Mouse (Mus musculus) liver, embryonic 13.5 days (tissue): Measurements from ENCODE around the gene Srsf2. TPM values are rescaled to one million over a fixed set of nuclear protein-coding genes. Genes with fewer than 3 reads are reported as not detected.
A peak's percentile ranks its signal among the peaks of the same experiment; 100 is the strongest.
"Not testable (repeated sequence)": the region's sequence is repeated elsewhere in the genome, so short reads cannot be mapped to it uniquely, and the experiment has no call there.

Experiments
- ATAC-seq: fragments of 200-750 bp; cut with Nextera tagmentation; 2 replicates; pipeline ENCODE4 v1.8.0; 2017; ENCODE audit warnings: low read depth, mild to moderate bottlenecking, moderate number of reproducible peaks, moderate library complexity
- DNase-seq: peaks from one replicate; pipeline ENCODE4 v3.0.0; 2022
- H3K27ac ChIP-seq: fragments of 300-500 bp; sonication (generic); 2 replicates; pipeline ENCODE4 v1.5.1; 2015; ENCODE audit warnings: moderate library complexity, mild to moderate bottlenecking, inconsistent platforms
- H3K27me3 ChIP-seq: fragments of 300-500 bp; sonication (generic); 2 replicates; pipeline ENCODE4 v1.6.1; 2015; ENCODE audit warnings: mild to moderate bottlenecking, inconsistent platforms
- H3K36me3 ChIP-seq: fragments of 300-500 bp; sonication (generic); 2 replicates; pipeline ENCODE4 v1.6.1; 2015; ENCODE audit warnings: mild to moderate bottlenecking, inconsistent platforms
- H3K4me1 ChIP-seq: fragments of 300-500 bp; sonication (generic); replicated peaks from 2 replicates; pipeline ENCODE4 v1.6.1; 2015; ENCODE audit warnings: inconsistent platforms
- H3K4me2 ChIP-seq: fragments of 300-500 bp; sonication (generic); 2 replicates; pipeline ENCODE4 v1.6.1; 2015; ENCODE audit warnings: inconsistent platforms, mild to moderate bottlenecking, moderate library complexity
- H3K4me3 ChIP-seq: fragments of 300-500 bp; sonication (generic); replicated peaks from 2 replicates; pipeline ENCODE4 v1.5.1; 2015; ENCODE audit warnings: mild to moderate bottlenecking, inconsistent platforms
- H3K9ac ChIP-seq: fragments of 300-500 bp; sonication (generic); 2 replicates; pipeline ENCODE4 v1.6.1; 2015; ENCODE audit warnings: mild to moderate bottlenecking, inconsistent platforms
- H3K9me3 ChIP-seq: fragments of 300-500 bp; sonication (generic); replicated peaks from 2 replicates; pipeline ENCODE4 v1.6.1; 2016; ENCODE audit warnings: inconsistent platforms
- WGBS: fragments of 180-500 bp; shearing (Covaris S2); methylation state at CpG from one replicate; pipeline ENCODE4 v1.1.7; 2015; ENCODE audit not compliant: insufficient replicate concordance; 5-methylcytosine and 5-hydroxymethylcytosine counted together
- polyA plus RNA-seq: library from polyadenylated mRNA; unstranded; fragments of >200 nt; fragmentation: Nextera tagmentation; extraction: Ambion mirVana; gene quantifications from 2 replicates; pipeline ENCODE4 v1.2.1, GENCODE M21; 2015

The Srsf2 gene
- polyA plus RNA-seq, 1 experiment from 2014 or later, result 543 TPM

DNA sequence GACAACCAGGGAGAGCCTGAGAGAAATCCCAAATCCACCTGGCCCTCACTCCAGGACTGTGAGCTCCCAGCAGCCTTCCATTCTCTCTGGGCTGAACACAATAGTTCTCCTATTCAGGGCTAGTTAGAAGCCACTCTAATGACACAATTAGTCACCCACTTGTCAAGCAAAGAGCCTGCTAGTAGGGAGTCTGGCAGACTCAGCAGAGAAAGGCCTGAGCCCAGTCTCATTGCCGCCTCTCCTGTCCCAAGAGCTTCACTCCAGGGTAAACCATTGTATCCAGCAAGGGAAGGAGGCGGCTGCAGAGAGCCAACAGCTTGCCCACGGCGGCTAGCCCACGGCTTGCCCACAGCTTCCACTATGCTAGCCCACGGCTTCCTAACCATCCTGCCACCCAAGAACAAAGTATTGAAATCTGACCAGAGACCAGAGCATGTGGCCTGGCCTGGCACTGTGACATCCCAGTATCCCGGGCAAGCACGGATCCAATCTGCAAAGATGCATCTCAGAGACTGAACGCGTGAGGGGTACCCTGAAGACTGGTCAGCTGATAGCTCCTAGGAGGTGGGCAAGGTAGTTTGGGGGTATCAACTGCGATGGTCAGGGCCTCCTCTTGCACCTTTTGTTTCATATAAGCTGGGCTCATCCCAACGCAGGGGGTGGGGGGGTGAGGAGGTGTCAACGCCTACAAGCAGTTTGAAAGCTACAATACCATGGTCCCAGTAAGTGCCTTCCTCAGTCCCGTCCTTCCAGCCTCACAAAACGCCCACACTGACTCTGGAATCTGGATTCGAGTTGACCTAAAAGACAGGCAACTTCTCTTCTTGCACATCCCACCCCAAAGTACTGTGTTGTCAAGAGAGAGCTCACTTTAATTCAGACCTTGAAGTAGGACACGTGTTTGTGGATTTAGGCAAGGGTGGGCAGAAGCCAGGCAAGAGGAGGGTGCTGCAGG is 26.1 kb downstream of the Srsf2 start:
- Histone ChIP-seq H3K4me1 (peaks cover 19% of the 10 kb centered on the region), H3K27ac (no peak overlapping the region), H3K9ac (0 out of 2 replicates have a peak overlapping the region, but pooled peaks have one; percentile 73), H3K4me3 (peak overlapping the region; percentile 63), H3K27me3 (peaks cover 32% of the 10 kb centered on the region), H3K36me3 (no peaks in the 10 kb centered on the region), H3K4me2 (peak overlapping the region; percentile 82), H3K9me3 (no peaks in the 10 kb centered on the region)
- DNase-seq (no peak), ATAC-seq (no peak)
- WGBS, result 51% methylated on average over 17 of the region's 17 CpGs

DNA sequence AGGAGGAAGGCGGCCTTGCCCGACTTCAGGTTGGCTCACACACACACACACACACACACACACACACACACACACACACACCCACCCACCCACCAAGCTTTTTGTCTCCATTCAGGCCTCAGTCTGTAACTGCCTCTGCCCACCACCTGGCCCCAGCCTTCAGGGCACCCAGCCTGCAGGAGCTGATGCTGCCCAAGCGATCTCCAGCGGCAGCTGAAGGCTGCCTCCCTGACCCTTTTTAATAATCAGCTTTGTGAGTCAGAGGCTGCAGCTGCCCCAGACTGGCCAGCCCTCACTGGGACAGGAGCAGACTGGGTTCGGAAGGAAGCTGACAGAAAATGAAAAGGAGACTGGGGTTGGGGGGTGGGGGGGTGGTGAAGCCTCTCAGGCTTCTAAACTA is 27.7 kb downstream of the Srsf2 start:
- H3K9ac ChIP-seq, result no peak overlapping the region
- H3K36me3 ChIP-seq, result no peaks in the 10 kb centered on the region
- no peak overlapping the region for H3K4me3 ChIP-seq
- H3K4me2 ChIP-seq, result no peak overlapping the region
- 52% methylated on average over 5 of the region's 5 CpGs for WGBS
- DNase-seq (no peak), ATAC-seq (no peak)
- peak overlapping the region; percentile 34 for H3K27ac ChIP-seq
- H3K4me1 ChIP-seq, result peaks cover 19% of the 10 kb centered on the region
- peaks cover 32% of the 10 kb centered on the region for H3K27me3 ChIP-seq
- no peaks in the 10 kb centered on the region for H3K9me3 ChIP-seq

DNA sequence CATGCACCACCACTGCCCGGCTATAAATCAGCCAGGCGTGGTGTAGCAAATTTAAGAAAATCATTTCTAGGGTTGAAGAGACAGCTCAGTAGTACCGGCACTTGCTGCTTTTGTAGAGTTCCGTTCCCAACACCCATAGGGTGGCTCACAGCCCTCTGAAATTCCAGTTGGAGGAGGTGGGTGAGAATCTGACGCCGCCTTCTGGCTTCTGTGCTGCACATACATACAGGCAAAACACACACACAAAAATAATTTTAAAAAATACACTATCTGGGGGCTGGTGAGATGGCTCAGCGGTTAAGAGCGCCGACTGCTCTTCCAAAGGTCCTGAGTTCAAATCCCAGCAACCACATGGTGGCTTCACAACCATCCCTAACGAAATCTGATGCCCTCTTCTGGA is 29.0 kb downstream of the Srsf2 start:
- peaks cover 19% of the 10 kb centered on the region for H3K4me1 ChIP-seq
- H3K9ac ChIP-seq, H3K36me3 ChIP-seq, H3K4me3 ChIP-seq, H3K9me3 ChIP-seq, H3K4me2 ChIP-seq, H3K27ac ChIP-seq, DNase-seq, ATAC-seq: not testable (repeated sequence)
- WGBS, result 81% methylated on average over 10 of the region's 10 CpGs
- peaks cover 32% of the 10 kb centered on the region for H3K27me3 ChIP-seq

DNA sequence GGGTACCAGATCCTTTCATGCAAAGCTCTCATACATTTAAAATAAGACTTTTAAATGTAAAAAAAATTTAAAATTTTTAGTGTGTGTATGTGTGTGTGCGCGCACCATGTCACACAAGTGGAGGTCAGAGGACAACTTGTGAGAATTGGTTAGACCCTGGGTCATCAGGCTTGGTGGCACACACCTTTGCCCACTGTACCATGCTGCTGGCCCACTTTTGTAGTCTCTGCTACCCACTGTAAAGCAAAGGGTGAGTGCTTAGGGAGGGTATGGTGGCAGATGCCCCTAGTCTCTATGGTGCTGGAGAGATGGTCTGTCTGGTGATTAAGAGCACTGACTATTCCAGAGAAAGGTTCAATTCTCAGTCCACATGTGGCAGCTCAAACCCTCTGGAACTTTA is 29.6 kb downstream of the Srsf2 start:
- ATAC-seq (no peak), DNase-seq (no peak)
- peaks cover 30% of the 10 kb centered on the region for H3K27me3 ChIP-seq
- no peak overlapping the region for H3K9ac ChIP-seq
- 93% methylated on average over 2 of the region's 2 CpGs for WGBS
- no peak overlapping the region for H3K27ac ChIP-seq
- no peak overlapping the region for H3K4me2 ChIP-seq
- no peaks in the 10 kb centered on the region for H3K36me3 ChIP-seq
- H3K9me3 ChIP-seq, result no peaks in the 10 kb centered on the region
- peaks cover 15% of the 10 kb centered on the region for H3K4me1 ChIP-seq
- no peak overlapping the region for H3K4me3 ChIP-seq

DNA sequence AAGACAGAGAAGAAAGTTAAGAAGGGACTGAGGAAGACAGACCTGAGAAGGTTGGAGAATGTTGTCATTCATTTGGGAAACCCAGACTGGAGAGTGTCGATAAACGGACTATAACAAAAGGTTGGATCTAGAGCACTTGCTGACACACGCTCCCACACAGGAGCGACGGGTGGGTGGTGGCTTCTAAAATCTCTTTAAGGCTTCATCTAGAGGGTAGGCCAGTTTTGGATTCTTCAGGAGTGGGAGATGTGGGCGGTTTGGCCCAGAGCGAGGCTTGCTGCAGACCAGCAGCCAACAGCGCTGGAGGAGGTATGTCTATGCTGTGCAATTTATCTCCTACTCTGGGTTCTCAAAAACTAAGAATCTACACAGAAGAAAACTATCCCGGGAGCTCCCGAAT is 30.3 kb downstream of the Srsf2 start:
- ATAC-seq (no peak), DNase-seq (no peak)
- no peaks in the 10 kb centered on the region for H3K36me3 ChIP-seq
- H3K9me3 ChIP-seq, result no peaks in the 10 kb centered on the region
- 82% methylated on average over 10 of the region's 10 CpGs for whole genome bisulfite sequencing
- no peak overlapping the region for H3K9ac ChIP-seq
- no peak overlapping the region for H3K27ac ChIP-seq
- H3K4me3 ChIP-seq, result no peak overlapping the region
- H3K4me1 ChIP-seq, result peaks cover 9% of the 10 kb centered on the region
- no peak overlapping the region for H3K4me2 ChIP-seq
- peaks cover 23% of the 10 kb centered on the region for H3K27me3 ChIP-seq

DNA sequence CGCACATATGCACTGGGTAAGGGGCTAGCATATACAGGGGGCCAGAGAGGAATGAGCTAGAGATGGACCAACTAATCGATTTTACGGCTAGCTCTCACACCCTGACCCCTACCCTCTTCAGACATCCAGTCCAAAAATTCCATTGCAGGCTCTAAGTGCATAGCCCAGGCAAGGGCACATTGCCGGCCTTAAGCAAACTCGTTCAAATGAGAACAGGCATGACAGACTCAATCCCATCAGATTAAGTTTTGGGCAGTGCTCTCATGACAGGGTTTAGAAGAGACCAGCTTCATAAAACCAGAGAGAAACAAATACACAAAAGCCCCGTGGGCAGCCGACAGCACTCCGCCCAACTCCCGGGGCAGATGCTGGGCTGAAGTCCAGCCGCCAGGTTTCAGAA is 30.7 kb downstream of the Srsf2 start:
- no peaks in the 10 kb centered on the region for H3K36me3 ChIP-seq
- H3K4me1 ChIP-seq, result peaks cover 5% of the 10 kb centered on the region; the same call in 1 of the 2 replicates
- no peak overlapping the region for H3K27ac ChIP-seq
- no peak overlapping the region for H3K9ac ChIP-seq
- WGBS, result 70% methylated on average over 10 of the region's 10 CpGs
- DNase-seq (no peak), ATAC-seq (no peak)
- H3K9me3 ChIP-seq, result no peaks in the 10 kb centered on the region
- no peak overlapping the region for H3K4me2 ChIP-seq
- H3K4me3 ChIP-seq, result no peak overlapping the region
- peaks cover 19% of the 10 kb centered on the region for H3K27me3 ChIP-seq

DNA sequence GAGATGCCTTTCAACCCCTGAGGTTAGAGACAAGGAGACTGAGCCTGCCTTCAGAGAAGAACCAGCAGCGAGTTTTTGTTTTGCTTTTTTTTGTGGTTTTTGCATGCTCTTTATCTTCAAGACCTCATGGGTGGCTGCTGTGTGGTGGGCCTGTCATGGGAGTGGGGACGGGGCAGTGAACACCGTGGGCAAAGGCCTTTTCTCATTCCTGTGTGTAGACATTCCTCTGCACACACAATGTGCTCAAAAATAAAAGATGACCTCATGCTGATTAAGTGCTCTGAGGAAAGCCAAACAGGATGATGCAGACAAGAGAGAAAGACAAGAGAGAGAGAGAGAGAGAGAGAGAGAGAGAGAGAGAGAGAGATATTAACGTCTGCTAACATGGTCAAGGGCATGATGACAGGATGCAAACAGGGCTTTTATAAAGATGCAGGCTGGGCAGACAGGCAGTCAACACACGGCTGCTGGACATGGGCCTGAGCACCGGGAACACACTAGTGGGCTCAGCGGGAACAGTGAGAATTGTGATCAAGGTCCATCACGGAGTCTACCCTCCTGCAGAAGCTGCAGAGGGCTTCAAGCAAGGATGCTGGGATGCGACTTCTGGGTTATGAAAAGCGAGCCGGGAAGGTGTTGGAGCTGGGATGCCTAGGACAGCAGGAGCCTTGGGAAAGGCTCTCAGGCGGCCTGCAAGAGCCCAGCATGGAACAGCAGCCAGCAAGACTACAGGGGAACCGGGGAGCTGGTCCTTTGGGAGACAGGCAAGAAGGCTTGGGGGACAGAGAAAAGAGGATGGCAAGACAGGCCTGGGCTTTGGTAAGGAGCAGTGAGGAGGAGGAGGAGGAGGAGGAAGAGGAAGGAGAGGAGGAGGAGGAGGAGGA is 31.6 kb downstream of the Srsf2 start:
- Histone ChIP-seq H3K27me3 (peaks cover 10% of the 10 kb centered on the region), H3K9ac (no peak overlapping the region), H3K4me1 (peaks cover 3% of the 10 kb centered on the region; the same call in 1 of the 2 replicates), H3K36me3 (no peaks in the 10 kb centered on the region), H3K4me2 (no peak overlapping the region), H3K4me3 (no peak overlapping the region), H3K9me3 (no peaks in the 10 kb centered on the region), H3K27ac (no peak overlapping the region)
- WGBS, result 47% methylated on average over 13 of the region's 13 CpGs
- no peak for ATAC-seq
- DNase-seq, result no peak

DNA sequence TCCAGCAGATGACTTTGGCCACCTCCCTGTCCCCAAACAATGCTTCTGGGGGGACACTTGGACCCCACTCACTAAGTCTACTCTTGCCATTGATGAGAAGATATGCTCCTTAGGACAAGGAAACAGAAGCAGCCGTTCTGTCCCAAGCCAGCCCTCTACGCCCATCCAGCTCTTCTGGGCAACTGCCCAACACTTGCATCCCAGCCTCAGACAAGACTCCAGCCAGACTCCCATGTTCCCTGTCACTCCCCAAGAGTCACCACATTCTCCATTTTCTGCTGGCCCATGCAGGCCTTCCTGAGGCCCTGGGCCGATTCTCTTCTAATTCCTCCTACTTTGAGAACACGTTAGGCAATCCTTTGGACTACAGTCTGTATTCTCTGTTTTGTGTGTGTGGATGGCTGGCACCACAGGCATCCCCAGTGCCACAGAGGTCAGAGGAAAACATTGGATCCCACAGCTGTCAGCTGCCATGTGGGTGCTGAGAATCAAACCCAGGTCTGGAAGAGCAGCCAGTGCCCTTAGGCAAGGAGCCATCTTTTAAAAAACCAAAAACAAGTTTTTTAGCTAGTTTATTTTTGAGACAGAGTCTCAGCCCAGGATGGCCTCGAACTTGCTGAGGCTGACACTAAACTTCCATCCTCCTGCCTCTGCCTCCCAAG is 32.8 kb downstream of the Srsf2 start:
- WGBS, result 61% methylated on average over 5 of the region's 5 CpGs
- peaks cover 3% of the 10 kb centered on the region for H3K4me1 ChIP-seq
- DNase-seq, result no peak
- no peak overlapping the region for H3K4me3 ChIP-seq
- no peak for ATAC-seq
- no peaks in the 10 kb centered on the region for H3K36me3 ChIP-seq
- H3K9me3 ChIP-seq, result no peaks in the 10 kb centered on the region
- no peaks in the 10 kb centered on the region for H3K27me3 ChIP-seq
- no peak overlapping the region for H3K9ac ChIP-seq
- H3K27ac ChIP-seq, result no peak overlapping the region
- H3K4me2 ChIP-seq, result no peak overlapping the region

DNA sequence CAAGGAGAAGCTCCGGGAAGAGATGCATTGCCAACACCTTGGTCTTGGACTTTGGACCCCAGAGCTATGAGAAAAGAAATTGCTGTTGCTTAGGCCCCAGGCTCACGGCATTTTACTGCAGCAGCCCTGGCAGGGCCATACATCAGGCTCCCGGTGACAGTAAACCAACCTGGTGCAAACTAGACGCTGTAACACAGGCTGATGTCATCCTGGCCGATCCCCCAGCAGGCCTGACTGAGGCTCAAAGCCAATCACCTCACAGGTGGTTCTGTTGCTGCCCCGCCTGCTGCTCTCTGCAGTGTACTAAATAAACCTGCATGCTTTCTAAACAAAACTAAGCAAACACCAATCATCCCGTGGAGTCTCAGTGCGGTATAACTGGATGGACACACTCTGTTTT is 34.2 kb downstream of the Srsf2 start:
- Histone ChIP-seq H3K4me1 (peaks cover 11% of the 10 kb centered on the region), H3K4me2 (no peak overlapping the region), H3K9ac (no peak overlapping the region), H3K27me3 (no peaks in the 10 kb centered on the region; the same call in 1 of the 2 replicates), H3K27ac (no peak overlapping the region), H3K36me3 (no peaks in the 10 kb centered on the region), H3K4me3 (no peak overlapping the region), H3K9me3 (no peaks in the 10 kb centered on the region)
- no peak for DNase-seq
- ATAC-seq, result no peak
- 54% methylated on average over 8 of the region's 8 CpGs for WGBS

DNA sequence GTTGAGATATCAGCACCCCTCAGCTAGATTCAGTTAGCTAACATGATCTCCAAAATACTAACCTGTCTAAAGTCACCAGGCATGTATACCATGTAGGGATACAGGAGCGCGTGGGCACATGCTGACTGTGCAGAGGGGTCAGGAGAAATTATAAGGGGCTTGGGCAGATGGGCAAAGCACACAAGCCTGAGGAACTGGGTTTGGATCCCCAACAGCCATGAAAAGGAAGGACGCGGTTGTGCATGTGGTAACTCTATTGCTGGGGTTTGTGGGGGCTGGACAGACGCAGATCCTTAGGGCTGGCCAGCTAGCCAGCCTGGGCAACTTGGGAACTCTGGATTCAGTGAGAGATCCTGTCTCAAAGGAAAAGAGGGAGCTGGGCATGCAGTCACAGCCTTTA is 35.3 kb downstream of the Srsf2 start:
- H3K4me1 ChIP-seq, result peaks cover 11% of the 10 kb centered on the region
- DNase-seq, result no peak
- WGBS, result 76% methylated on average over 5 of the region's 5 CpGs

DNA sequence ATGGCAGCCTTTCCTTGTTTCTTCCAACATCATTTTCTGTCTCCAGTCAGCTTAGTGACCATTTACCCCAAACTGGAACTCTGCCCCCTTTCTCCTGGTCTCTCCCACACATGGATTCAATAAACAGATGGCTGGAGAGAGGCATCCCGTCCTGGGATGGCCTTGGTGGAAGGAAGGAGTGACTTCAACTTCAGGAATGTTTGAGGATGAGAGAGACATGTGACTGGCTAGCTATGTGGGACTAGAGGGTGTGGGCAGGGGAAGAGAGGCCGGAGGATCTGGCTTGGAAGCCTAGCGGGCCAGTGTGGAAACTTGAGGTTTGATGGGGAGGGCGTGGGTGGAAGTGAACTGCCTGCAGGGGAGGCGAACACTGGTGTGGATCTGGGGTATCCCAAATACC is 36.1 kb downstream of the Srsf2 start:
- H3K27ac ChIP-seq, result no peak overlapping the region
- peaks cover 2% of the 10 kb centered on the region; the same call in 1 of the 2 replicates for H3K27me3 ChIP-seq
- no peak for DNase-seq
- peaks cover 11% of the 10 kb centered on the region for H3K4me1 ChIP-seq
- H3K9me3 ChIP-seq, result no peaks in the 10 kb centered on the region
- 71% methylated on average over 5 of the region's 5 CpGs for WGBS
- no peak overlapping the region for H3K9ac ChIP-seq
- no peak overlapping the region for H3K4me2 ChIP-seq
- ATAC-seq, result no peak
- H3K36me3 ChIP-seq, result no peaks in the 10 kb centered on the region
- H3K4me3 ChIP-seq, result no peak overlapping the region

More for the DNA sequence above, 35.3 kb downstream of the Srsf2 start:
- Histone ChIP-seq H3K4me3 (no peak overlapping the region), H3K9ac (no peak overlapping the region), H3K9me3 (no peaks in the 10 kb centered on the region), H3K27me3 (peaks cover 2% of the 10 kb centered on the region; the same call in 1 of the 2 replicates), H3K36me3 (no peaks in the 10 kb centered on the region), H3K27ac (no peak overlapping the region), H3K4me2 (no peak overlapping the region)
- no peak for ATAC-seq
